Mouse (Mus musculus) lung, postnatal 0 days (tissue): Measurements from ENCODE around the gene Camk1d.

ENCODE experiments used
- CTCF ChIP-seq: IDR thresholded peaks from 2 replicates; pipeline ENCODE4 v1.5.1; 2016; ENCODE audit warnings: antibody characterized with exemption, mild to moderate bottlenecking
- EP300 ChIP-seq: IDR thresholded peaks from 2 replicates; pipeline ENCODE4 v1.6.1; 2016; ENCODE audit warnings: antibody characterized with exemption, mild to moderate bottlenecking, control low read depth

- no peak for TF ChIP-seq CTCF
- TF ChIP-seq EP300 = no peak
Measured at GRCm38 (mm10) chr2:5437690-5438089, 276.6 kb downstream of the Camk1d start.
